Mouse (Mus musculus) lung, adult 18-20 months (tissue): ENCODE data around the gene Uts2r.

Experiments used
- DNase-seq, 2 experiments: peaks; one replicate each; pipeline ENCODE4 v3.0.0; 2022; ENCODE audit warnings: mixed read lengths in 2 of 2

Gene Uts2r

DNA sequence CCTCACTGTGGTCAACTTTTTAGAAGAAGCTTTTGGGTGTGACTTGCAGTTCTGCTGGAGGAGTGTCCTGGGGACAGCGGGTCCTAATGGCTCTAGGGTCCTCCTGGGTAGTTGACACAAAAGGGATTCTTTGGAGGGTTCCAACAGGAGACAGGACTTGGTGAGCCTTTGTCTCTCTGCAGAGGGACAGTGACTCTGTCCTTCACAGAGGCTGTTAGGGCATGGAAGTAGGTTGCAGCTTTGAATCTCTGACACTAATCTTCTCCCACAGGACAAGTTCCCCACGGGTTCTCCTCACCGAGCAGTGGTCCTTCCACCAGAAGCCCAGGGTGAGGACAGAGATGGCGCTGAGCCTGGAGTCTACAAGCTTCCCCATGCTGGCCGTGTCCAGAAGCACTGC, at the start of gene Uts2r:
Gene Uts2r (plus strand): TSS at position 301 of the 400 bp plus-strand sequence.
- no peak for DNase-seq

DNA sequence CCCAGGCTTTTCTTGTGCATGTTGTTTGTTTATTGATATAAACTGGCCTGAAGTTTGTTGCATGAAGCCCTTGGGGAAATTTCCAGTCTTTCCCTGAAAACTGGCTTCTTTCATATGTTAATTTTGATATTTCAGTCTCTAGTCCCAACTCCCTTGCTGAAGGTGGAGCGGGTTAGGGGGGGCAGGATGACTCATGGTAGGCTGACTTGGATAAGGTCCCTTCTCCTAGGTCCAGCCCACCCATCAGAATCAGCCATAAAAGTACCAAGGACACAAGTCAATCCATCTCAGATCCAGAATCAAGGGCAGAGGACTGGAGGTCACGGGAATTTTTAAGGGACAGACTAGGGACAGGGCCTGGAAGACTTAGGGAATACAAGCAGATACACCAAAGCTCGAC, 49.0 kb upstream of the Uts2r start:
- DNase-seq: no peak

- no peak for DNase-seq
These were observed 48.5 kb upstream of the Uts2r start for GRCm38 (mm10) chr11:121111601-121112000.

- DNase-seq: no peak
These were observed 47.8 kb upstream of the Uts2r start for GRCm38 (mm10) chr11:121112091-121112775.

DNA sequence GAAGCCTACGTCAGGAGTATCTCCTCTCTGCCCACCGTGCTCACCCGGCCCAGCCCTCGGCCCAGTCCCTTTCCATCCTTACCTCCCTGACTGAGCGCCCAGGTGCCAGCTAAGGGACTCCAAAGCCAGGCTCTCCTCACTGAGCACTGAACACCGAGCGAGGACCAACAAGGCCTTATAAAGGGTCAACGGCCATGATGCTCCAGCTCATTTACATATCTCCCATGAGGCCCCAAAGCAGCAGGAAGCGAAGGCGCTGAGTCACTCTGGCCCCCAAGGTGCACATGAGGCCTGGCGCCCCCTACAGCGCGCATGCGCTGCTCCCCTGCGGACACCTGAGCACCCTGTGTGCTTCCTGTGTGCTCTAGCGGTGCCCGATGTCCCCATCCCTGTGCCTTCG, 42.0 kb upstream of the Uts2r start:
- no peak for DNase-seq

DNA sequence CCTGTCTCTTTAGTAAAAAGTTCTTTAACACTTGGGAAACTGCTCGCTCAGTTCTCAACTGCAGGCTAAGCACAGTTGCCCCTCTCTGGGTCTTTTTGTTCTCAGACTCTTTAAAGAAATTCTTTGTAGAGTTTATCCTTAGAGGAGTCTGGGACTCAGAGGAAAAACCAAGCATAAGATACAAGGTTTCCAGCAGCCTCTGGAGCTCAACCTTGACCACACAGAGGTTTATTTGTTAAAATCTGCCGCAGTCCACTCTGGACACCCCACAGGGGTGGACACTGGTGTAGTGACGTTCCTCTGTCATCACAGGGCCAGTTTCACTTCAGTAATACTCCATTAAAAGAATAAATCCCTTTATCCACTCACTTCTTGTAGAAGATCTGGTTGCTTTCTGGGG, 41.5 kb upstream of the Uts2r start, which contains the start of gene Tex19.2:
Gene Tex19.2 (minus strand): TSS at position 101 of the 400 bp plus-strand sequence.
- no peak for DNase-seq

DNA sequence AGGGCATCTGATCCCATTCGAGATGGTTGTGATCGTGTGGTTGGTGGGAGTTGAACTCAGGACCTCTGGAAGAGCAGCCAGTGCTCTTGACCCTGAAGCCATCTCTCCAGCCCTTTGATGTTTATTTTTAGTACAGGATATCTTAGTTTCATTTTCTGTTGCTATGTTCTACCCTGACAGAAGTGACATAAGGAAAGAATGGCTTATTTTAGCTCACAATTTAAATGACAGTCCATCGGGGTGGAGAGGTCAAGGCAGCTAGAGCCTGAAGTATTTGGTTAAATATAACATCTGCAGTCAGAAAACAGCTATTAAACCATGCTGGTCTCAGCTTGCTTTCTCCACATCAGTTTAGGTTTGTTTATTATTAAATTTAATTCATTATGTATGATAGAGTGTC, 38.9 kb upstream of the Uts2r start:
- no peak for DNase-seq

DNA sequence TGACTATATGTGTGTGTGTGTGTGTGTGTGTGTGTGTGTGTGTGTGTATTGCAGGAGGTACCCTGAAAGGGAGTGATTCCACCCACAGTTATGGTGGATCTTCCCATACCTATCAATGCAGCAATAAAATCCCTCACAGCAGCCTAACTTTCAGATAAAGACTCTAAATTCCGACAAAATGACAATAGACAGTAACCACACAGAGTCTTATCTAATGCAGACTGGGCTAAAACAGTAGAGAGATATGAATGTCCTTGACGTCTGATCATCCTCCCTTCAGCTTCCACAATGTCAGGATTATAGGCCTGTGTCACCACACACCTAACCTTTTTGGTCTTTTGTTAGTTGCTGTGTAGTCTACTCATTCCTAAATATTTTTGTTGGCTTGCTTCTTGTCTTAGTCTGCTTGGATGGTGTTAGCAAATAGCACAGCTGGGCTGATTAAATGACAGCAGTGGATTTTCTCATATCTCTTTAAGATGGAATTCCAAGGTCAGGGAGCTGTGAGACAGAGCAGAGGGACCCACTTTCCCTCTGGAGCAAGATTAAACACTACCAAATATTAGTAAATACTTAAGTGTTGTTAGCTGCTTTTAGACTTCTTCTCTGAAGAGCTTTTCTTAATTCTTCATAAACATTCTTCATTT, 37.9 kb upstream of the Uts2r start:
- DNase-seq: no peak

DNA sequence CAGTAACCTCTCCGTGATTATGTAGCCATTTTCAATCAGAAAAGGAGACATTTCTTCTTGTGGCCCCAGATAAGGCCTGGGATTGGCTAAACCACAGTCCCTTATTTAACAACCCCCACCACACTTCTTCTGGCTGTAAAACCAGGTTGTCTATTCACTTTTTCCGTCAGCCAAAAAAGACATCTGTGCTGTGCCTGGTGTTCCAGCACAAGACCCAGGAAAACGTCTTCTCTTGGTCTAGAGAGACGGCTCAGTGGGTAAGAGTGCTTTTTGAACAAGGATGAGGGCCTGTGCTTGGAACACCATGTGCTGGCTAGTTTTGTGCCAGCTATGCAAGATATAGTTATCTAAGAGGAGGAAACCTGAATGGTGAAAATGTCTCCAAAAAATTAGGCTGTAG, 36.6 kb upstream of the Uts2r start:
- no peak for DNase-seq

DNA sequence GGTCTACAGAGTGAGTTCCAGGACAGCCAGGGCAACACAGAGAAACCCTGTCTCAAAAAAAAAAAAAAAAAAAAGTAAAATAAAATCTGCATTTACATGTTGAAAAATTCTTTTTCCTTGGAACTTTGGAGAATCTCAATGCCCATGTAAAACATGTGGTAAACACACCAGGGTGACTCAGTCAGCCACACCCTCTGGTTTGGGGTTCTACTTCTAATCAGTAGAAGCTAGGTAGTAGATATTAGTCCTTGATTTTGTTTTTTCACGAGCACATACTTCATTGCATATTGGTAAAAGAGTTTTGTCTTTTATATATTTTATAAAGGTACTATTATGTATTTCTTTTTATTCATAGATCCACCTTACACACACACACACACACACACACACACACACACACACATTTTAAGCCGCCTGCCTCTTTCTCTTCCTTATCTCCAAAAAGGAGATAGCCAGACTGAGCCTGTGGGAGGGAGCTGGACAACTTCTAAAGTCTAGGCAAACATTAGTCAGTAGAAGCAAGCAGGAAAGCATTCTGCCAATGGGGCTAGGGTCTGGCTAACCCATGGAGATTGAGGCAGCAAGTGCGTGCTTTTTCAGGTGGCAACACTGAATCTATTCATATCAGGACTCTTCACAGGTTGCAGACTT, 34.4 kb upstream of the Uts2r start:
- no peak for DNase-seq

- DNase-seq: no peak
These were observed 33.7 kb upstream of the Uts2r start for GRCm38 (mm10) chr11:121126395-121126794.

DNA sequence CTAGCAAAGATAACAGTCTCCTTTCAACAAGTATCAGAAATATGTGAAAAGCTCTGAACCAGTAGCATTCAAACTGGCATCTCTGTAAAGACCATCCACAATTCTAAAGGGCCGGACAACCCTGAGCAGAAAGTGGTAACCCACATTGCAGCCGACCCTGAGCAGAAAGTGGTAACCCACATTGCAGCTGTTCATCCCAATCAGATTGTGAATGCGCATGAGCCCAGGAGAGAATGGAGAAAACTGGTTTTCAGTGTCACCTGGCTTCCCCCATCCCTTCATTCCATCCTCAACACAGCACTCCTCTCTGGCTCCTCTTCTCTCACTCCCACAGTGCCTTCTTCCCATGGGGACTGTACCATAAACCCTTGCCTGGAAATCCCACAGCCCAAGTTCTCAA, 32.6 kb upstream of the Uts2r start:
- DNase-seq: no peak

- DNase-seq: no peak
These were observed 30.5 kb upstream of the Uts2r start for GRCm38 (mm10) chr11:121129616-121130015.

DNA sequence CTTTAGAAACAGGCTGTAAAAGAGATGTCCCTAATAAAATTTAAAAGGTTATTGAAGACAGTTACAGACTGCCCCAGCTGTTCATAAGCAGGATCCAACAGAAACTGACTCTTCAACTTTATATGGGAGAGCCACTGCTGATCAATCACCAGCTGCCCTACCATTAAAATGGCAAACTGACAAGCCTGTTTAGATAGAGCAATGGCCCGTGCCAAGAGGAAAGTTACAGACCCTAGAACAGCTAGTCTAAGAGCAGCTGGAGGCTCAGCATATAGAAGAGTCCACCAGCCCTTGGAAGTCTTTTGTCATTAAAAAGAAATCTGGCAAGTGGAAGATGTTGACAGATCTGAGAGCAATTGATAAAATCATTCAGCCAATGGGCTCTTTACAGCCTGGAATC, 25.5 kb upstream of the Uts2r start:
- no peak for DNase-seq

DNA sequence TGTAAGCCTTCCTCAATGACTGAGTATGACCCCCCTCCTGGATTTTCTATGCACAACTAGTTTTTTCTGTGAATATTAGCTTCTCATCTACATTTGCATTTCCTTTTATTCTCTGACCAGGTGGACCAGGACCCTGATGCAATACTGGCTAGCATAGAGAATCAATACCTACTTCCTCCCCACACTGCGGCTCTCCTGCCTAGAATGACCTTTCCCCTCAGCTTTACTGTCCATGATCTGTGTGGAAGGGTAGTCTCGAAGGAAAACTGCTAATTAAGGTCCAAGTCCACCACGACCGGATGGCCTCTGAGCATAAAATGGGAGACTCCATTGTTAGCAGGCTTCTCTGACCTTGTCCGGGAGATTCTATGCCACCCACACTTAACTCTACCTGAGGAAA, 22.4 kb upstream of the Uts2r start:
- no peak for DNase-seq

DNA sequence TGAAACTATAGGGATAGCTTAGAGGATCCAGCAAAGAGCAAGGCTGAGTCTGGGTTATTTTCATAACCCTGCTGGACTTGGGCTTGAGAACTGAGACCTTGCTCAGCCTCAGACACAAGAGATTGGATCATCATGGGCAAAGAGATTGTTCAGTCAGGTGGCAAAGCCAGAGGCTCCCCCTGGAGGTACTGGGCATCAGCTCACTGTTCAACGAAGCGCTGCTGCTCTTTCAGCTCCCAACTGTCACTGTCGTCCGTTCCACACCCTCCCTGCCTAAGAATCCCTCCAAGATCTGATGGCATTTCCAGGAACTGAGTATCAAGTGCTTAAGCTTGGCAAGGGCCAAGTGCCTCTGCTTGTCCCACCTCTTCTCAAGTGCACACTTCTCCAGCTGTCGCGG, 21.3 kb upstream of the Uts2r start:
- no peak for DNase-seq

DNA sequence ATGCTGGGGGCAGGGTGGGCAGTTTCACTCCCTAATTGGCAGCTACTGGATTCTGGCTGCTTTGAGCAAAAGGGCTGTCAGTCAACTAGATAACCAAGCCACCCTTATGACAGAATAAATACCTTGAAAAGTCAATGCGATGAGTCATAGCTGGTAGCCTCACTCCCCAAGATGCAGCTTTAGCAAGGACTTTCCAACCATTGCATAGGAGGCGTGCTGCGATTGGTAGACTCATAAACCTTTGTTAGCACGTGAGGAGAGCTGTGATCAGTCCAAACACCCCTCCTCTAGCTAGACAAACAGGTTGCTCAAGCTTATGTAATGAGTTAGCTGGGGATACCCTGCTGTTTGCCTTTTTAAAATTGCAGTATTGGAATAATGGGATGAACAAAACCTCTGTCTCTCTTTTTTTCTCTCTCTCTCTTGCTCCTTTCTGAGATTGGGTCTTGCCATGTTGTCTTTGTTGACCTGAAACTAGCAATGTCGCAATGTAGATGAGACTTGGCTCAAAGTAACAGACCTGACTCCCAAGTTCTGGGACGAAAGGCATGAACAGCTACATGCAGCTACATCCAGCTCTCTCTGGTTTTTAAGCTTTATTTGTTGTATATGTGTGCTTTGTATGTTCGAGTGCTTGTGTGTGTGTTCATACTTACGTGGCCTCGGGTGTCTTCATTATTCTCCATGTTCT, 16.6 kb upstream of the Uts2r start:
- DNase-seq: peak in 1 of 2 experiments; percentile 43

- DNase-seq: no peak
These were observed 14.2 kb upstream of the Uts2r start, which contains the start of gene Tex19.1 for GRCm38 (mm10) chr11:121145865-121146264. Gene Tex19.1 (plus strand): TSS chr11:121146143.

DNA sequence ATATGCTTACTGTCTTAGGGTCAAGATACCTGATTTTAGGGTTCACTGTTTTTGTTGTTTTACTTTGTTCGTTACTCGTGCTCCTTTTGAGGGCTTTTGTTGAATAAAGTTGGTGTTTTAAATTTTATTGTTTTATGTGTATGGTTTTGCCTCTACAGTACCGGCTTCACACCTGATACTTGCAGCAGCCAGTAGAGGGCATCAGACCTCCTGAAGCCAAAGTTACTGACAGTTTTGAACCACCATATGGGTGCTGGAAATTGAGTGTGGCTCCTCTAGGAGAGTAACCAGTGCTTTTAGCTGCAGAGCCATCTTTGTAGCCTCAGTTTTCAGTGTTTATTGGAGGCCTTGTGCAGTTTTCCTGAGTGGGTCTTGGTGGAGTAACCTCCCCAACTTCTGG, 11.9 kb upstream of the Uts2r start:
- DNase-seq: no peak

DNA sequence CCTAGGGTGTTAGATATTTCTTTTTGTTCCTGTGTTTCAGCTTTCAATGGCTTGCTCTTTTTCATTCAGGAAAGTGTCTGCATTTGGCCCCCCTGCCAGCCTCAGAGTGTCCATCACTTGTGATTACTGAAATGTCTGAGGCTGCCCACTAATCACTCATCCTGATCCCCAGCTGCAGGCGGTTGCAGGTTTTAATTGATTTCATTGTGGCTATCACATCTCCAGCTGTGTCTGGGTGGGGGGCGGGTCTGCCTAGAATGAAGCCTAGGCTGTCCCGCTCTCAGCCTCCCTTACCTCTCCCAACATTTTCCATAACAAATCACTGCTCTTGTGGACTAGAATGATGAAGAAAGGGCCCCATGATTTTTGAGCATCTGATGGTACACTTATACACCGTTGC, 5.9 kb upstream of the Uts2r start:
- DNase-seq: no peak

DNA sequence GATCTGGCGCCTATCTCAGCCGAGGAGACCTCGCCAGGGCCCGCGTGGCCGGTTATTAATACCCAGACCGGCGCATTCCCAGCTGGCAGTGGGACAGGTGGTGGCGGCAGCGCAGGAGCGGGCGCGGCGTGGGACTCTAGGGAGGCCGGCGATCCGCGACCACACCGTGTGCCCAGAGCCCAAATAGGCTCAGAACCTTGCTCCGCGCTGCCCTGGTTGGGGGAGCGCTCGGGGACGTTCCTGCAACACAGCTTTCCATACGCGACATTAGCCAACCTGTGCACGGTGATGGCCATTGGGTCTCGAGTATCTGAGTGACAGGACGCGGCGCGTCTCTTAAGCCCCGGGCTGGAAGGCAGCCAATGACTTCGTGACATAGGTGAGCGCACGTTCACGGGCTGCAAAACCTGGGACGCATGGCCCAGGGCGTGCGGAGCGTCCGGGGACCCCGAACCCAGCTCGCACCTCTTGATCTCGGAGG, 3.6 kb upstream of the Uts2r start:
- no peak for DNase-seq

- no peak for DNase-seq
These were observed 720 bp downstream of the Uts2r start for GRCm38 (mm10) chr11:121160636-121161346.

GRCm38 (mm10) chr11:121163751-121164150, 3.7 kb downstream of the Uts2r start:
- DNase-seq: no peak
